Mouse (Mus musculus) C2C12 (cell line): ENCODE results near the gene Olfr15.

Source experiments
- CEBPB ChIP-seq: IDR thresholded peaks from one replicate; pipeline ENCODE4 v1.6.1; 2011; ENCODE audit warnings: low read depth, mild to moderate bottlenecking, control low read depth, moderate library complexity
- CTCF ChIP-seq: IDR thresholded peaks from one replicate; pipeline ENCODE4 v1.5.1; 2011; ENCODE audit not compliant: control insufficient read depth, insufficient read depth, insufficient read length
- FOSL1 ChIP-seq: IDR thresholded peaks from one replicate; pipeline ENCODE4 v1.8.0; 2011; ENCODE audit warnings: mild to moderate bottlenecking, low read length; ENCODE audit not compliant: poor library complexity, insufficient read depth, severe bottlenecking
- MAX ChIP-seq: IDR thresholded peaks from one replicate; pipeline ENCODE4 v1.6.1; 2011; ENCODE audit warnings: mild to moderate bottlenecking, control low read depth
- MYOD1 ChIP-seq: IDR thresholded peaks from one replicate; pipeline ENCODE4 v1.6.1; 2011; ENCODE audit warnings: low read depth; ENCODE audit not compliant: control insufficient read depth, insufficient read length
- MYOG ChIP-seq: IDR thresholded peaks from one replicate; pipeline ENCODE4 v1.6.1; 2011; ENCODE audit not compliant: control insufficient read depth, insufficient read length; ENCODE audit errors: extremely low read depth
- USF1 ChIP-seq: IDR thresholded peaks from one replicate; pipeline ENCODE4 v1.6.1; 2011; ENCODE audit warnings: low read depth, mild to moderate bottlenecking, control low read depth, moderate library complexity

DNA sequence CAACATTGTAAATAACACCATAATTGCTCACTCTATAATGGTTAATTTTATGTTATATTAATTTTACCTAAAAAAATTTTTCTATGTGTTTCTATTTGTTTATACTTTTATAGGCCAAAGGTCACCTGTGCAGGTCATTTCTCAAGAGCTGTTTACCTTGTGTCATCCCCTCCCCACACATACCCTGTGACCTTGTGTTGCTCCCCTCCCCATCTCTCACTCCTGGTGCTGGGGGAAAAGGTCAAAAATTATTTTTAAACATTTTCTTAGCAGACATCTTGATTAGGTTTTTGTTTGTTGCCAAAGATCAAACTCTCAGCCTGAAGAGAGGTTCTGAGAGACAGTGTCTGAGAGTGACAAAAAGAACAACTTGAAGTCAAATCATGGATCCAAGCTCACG lies 13.1 kb downstream of the Olfr15 start:
- no peak for TF ChIP-seq CTCF
- TF ChIP-seq USF1: no peak
- TF ChIP-seq MAX: no peak
- no peak for TF ChIP-seq CEBPB
- TF ChIP-seq FOSL1: no peak
- TF ChIP-seq MYOG: no peak
- no peak for TF ChIP-seq MYOD1
